In genomic region chr19:5424092-5424781, GRCm38 (mm10) we compare ENCODE assay signal across 8 mouse cellular contexts. TPM values are rescaled to one million over a fixed set of nuclear protein-coding genes. Genes with fewer than 3 reads are reported as not detected.
A peak's percentile ranks its signal among the peaks of the same experiment; 100 is the strongest.
DNase-seq lines count a peak whose midpoint lies in the region; ATAC-seq and TF ChIP-seq lines count a peak whose summit lies in the region.

No protein-coding gene starts in this region.

- peak overlapping the region; percentile 95 for H3K27ac ChIP-seq in layer of hippocampus, adult 2 months
- H3K27ac ChIP-seq in hindbrain, postnatal 0 days = peak overlapping the region; percentile 92
- peak overlapping the region; percentile 86 for H3K27ac ChIP-seq in midbrain, embryonic 14.5 days (replicated peaks; ENCODE audit: low read depth, low read length)

- H3K9ac ChIP-seq in hindbrain, postnatal 0 days (replicated peaks; ENCODE audit: low read length) = peak overlapping the region; percentile 94
- peak overlapping the region; percentile 77 for H3K9ac ChIP-seq in midbrain, embryonic 14.5 days (replicated peaks; ENCODE audit: low read length)

- H3K4me2 ChIP-seq in hindbrain, postnatal 0 days (ENCODE audit: low read depth, low read length) = peak overlapping the region; percentile 90
- peak overlapping the region; percentile 88 for H3K4me2 ChIP-seq in midbrain, embryonic 14.5 days (ENCODE audit: low read length)

- peaks cover 8% of the 10 kb centered on the region; the same call in 1 of the 2 replicates for H3K36me3 ChIP-seq in hindbrain, postnatal 0 days (ENCODE audit: insufficient read depth, low read length)
- H3K36me3 ChIP-seq in midbrain, embryonic 14.5 days (ENCODE audit: control insufficient read depth, insufficient read depth, low read length) = peaks cover 56% of the 10 kb centered on the region

- no peaks in the 10 kb centered on the region for H3K27me3 ChIP-seq in hindbrain, postnatal 0 days (ENCODE audit: insufficient read depth, low read length)
- H3K27me3 ChIP-seq in midbrain, embryonic 14.5 days (ENCODE audit: control insufficient read depth, insufficient read depth, low read length) = no peaks in the 10 kb centered on the region

- no peaks in the 10 kb centered on the region for H3K9me3 ChIP-seq in hindbrain, postnatal 0 days (ENCODE audit: low read length)
- no peaks in the 10 kb centered on the region for H3K9me3 ChIP-seq in midbrain, embryonic 14.5 days (ENCODE audit: control insufficient read depth, low read length)

- ATAC-seq in hindbrain, postnatal 0 days = peak; percentile 67
- peak; percentile 64 for ATAC-seq in midbrain, embryonic 14.5 days (ENCODE audit: low FRiP score, low TSS enrichment)

- H3K4me3 ChIP-seq in layer of hippocampus, adult 2 months = peak overlapping the region; percentile 71
- peak overlapping the region; percentile 90 for H3K4me3 ChIP-seq in hindbrain, postnatal 0 days (ENCODE audit: low read length)
- peak overlapping the region; percentile 81 for H3K4me3 ChIP-seq in midbrain, embryonic 14.5 days (replicated peaks; ENCODE audit: low read depth, low read length)

- DNase-seq in layer of hippocampus, adult 2 months (ENCODE audit: low spot score in 2 of 2) = peak in 1 of 2 experiments; percentile 54
- no peak for DNase-seq in layer of hippocampus, adult 18-20 months (ENCODE audit: low spot score in 2 of 2)
- peak; percentile 88 for DNase-seq in cerebellum, adult 9-11 months
- peak; percentile 78 for DNase-seq in gastrocnemius, adult 18-20 months (ENCODE audit: low spot score)
- DNase-seq in hindbrain, postnatal 0 days (ENCODE audit: low spot score) = peak; percentile 75
- DNase-seq in liver = peak; percentile 76
- DNase-seq in midbrain, embryonic 14.5 days = peak; percentile 81
- peak; percentile 74 to 75 for DNase-seq in spleen, postnatal 36 days (ENCODE audit: low spot score in 2 of 2)

- no peak for TF ChIP-seq CTCF in layer of hippocampus, adult 2 months (conservative IDR thresholded peaks at IDR 0.05)
- TF ChIP-seq CTCF in hindbrain, postnatal 0 days (IDR thresholded peaks at IDR 0.05; ENCODE audit: low read depth) = peak; percentile 40

- WGBS in hindbrain, postnatal 0 days = 2% methylated on average over 42 of the region's 48 CpGs
- under 1% methylated on average over 47 of the region's 48 CpGs for WGBS in midbrain, embryonic 14.5 days

- H3K4me1 ChIP-seq in hindbrain, postnatal 0 days (ENCODE audit: insufficient read depth, low read length) = peaks cover 21% of the 10 kb centered on the region
- H3K4me1 ChIP-seq in midbrain, embryonic 14.5 days (ENCODE audit: control insufficient read depth, insufficient read depth, low read length) = peaks cover 29% of the 10 kb centered on the region

RNA-seq across cellular contexts. Expression of gene Drap1, which starts 0.5 kb away (rescaled TPM):
- 100 to 1,000 TPM; 316 to 335 TPM for total RNA-seq in layer of hippocampus, adult 2 months (2021)
- 100 to 1,000 TPM; 347 to 383 TPM for total RNA-seq in layer of hippocampus, adult 18-20 months (2021)
- 100 to 1,000 TPM; 587 to 651 TPM for total RNA-seq in gastrocnemius, adult 18-20 months (2021)
- 111 and 123 TPM in 2 replicates for total RNA-seq in hindbrain, postnatal 0 days (2014; rRNA removed)
- polyA plus RNA-seq in hindbrain, postnatal 0 days (2015; fragmentation: Nextera tagmentation; extraction: Ambion mirVana) = 331 and 338 TPM in 2 replicates
- polyA plus RNA-seq in midbrain, embryonic 14.5 days (2014; fragmentation: Nextera tagmentation; extraction: Ambion mirVana) = 225 and 299 TPM in 2 replicates

RNA-seq across cellular contexts. Expression of gene AI837181, which starts 0.7 kb away (rescaled TPM):
- 10 to 100 TPM; 61.9 to 70.7 TPM for total RNA-seq in layer of hippocampus, adult 2 months (2021)
- 10 to 100 TPM; 74.7 to 75.3 TPM for total RNA-seq in layer of hippocampus, adult 18-20 months (2021)
- 10 to 100 TPM; 32.9 to 36.2 TPM for total RNA-seq in gastrocnemius, adult 18-20 months (2021)
- total RNA-seq in hindbrain, postnatal 0 days (2014; rRNA removed) = 85.1 and 100 TPM in 2 replicates
- polyA plus RNA-seq in hindbrain, postnatal 0 days (2015; fragmentation: Nextera tagmentation; extraction: Ambion mirVana) = 81.8 and 82.8 TPM in 2 replicates
- polyA plus RNA-seq in midbrain, embryonic 14.5 days (2014; fragmentation: Nextera tagmentation; extraction: Ambion mirVana) = 53.7 and 65.2 TPM in 2 replicates

RNA-seq across cellular contexts. Expression of gene Tsga10ip, which starts 21.9 kb away (rescaled TPM):
- total RNA-seq in layer of hippocampus, adult 2 months (2021) = under 1 TPM; 0.20 to 0.37 TPM
- total RNA-seq in layer of hippocampus, adult 18-20 months (2021) = under 1 TPM; 0.30 TPM
- 1 to 10 TPM; 1.2 to 1.3 TPM for total RNA-seq in gastrocnemius, adult 18-20 months (2021)
- total RNA-seq in hindbrain, postnatal 0 days (2014; rRNA removed) = not detected in 2 replicates
- polyA plus RNA-seq in hindbrain, postnatal 0 days (2015; fragmentation: Nextera tagmentation; extraction: Ambion mirVana) = not detected in 2 replicates
- polyA plus RNA-seq in midbrain, embryonic 14.5 days (2014; fragmentation: Nextera tagmentation; extraction: Ambion mirVana) = 0.12 TPM in 1 of 2 replicates, not detected in the other

RNA-seq across cellular contexts. Expression of gene Fosl1, which starts 23.1 kb away (rescaled TPM):
- total RNA-seq in layer of hippocampus, adult 2 months (2021) = not detected
- not detected for total RNA-seq in layer of hippocampus, adult 18-20 months (2021)
- under 1 TPM; 0.17 to 0.34 TPM for total RNA-seq in gastrocnemius, adult 18-20 months (2021)
- not detected in 2 replicates for total RNA-seq in hindbrain, postnatal 0 days (2014; rRNA removed)
- polyA plus RNA-seq in hindbrain, postnatal 0 days (2015; fragmentation: Nextera tagmentation; extraction: Ambion mirVana) = not detected in 2 replicates
- not detected in 2 replicates for polyA plus RNA-seq in midbrain, embryonic 14.5 days (2014; fragmentation: Nextera tagmentation; extraction: Ambion mirVana)

RNA-seq across cellular contexts. Expression of gene Ccdc85b, which starts 33.5 kb away (rescaled TPM):
- total RNA-seq in layer of hippocampus, adult 2 months (2021) = 10 to 100 TPM; 31.5 to 33.9 TPM
- 10 to 100 TPM; 36.5 to 37.0 TPM for total RNA-seq in layer of hippocampus, adult 18-20 months (2021)
- total RNA-seq in gastrocnemius, adult 18-20 months (2021) = 1 to 10 TPM; 4.0 to 5.1 TPM
- 17.4 and 18.5 TPM in 2 replicates for total RNA-seq in hindbrain, postnatal 0 days (2014; rRNA removed)
- polyA plus RNA-seq in hindbrain, postnatal 0 days (2015; fragmentation: Nextera tagmentation; extraction: Ambion mirVana) = 16.0 and 16.1 TPM in 2 replicates
- 7.6 and 9.1 TPM in 2 replicates for polyA plus RNA-seq in midbrain, embryonic 14.5 days (2014; fragmentation: Nextera tagmentation; extraction: Ambion mirVana)

Comparison
In these comparisons a context has a peak if more than half of its experiments do, and no peak if none do; other contexts are left out.
1. DNase-seq: peak in cerebellum, adult 9-11 months (single experiment), gastrocnemius, adult 18-20 months (single experiment), hindbrain, postnatal 0 days (single experiment), liver (single experiment), midbrain, embryonic 14.5 days (single experiment) and spleen, postnatal 36 days (2 of 2); none in layer of hippocampus, adult 18-20 months (0 of 2).
2. Peak in every context shown above with its lines, with median percentiles within 50 percentile points of each other: H3K27ac ChIP-seq and H3K4me3 ChIP-seq.